Mouse (Mus musculus) MEL (cell line): ENCODE measurements at regions not wholly inside any gene's neighbourhood (a gene's known extent, or its start where the extent isn't known, plus 50 kb on each side); places are given as distances from the start of the nearest gene placed in this dataset.

Source experiments
- DNase-seq: peaks from one replicate; pipeline ENCODE4 v3.0.0; 2011; ENCODE audit warnings: low read depth, low spot score
- H3K27ac ChIP-seq: 2 replicates; pipeline ENCODE4 v1.5.1; 2012; ENCODE audit warnings: low read depth, mild to moderate bottlenecking, control low read depth, low read length, moderate library complexity; ENCODE audit not compliant: control insufficient read depth
- H3K27me3 ChIP-seq, 2 experiments: fragments of 150-350 bp in 1 of 2; sonication (generic) in 1 of 2; 2 replicates each; pipeline ENCODE4 v1.6.1; 2012; ENCODE audit warnings: low read length in 2 of 2, mild to moderate bottlenecking in 2 of 2, improper control_type of control experiment in 1 of 2, moderate library complexity in 1 of 2; ENCODE audit not compliant: insufficient read depth in 2 of 2, control insufficient read depth in 1 of 2
- H3K36me3 ChIP-seq, 2 experiments: 2 replicates each; pipeline ENCODE4 v1.6.1; 2012 to 2014; ENCODE audit warnings: low read length in 2 of 2, improper control_type of control experiment in 1 of 2, inconsistent platforms in 1 of 2, mild to moderate bottlenecking in 1 of 2; ENCODE audit not compliant: insufficient read depth in 2 of 2, control insufficient read depth in 1 of 2
- H3K4me1 ChIP-seq, 2 experiments: fragments of 150-350 bp in 1 of 2; sonication (generic) in 1 of 2; 2 replicates each; pipeline ENCODE4 v1.6.1; 2012; ENCODE audit warnings: low read length in 2 of 2, improper control_type of control experiment in 1 of 2, mild to moderate bottlenecking in 1 of 2; ENCODE audit not compliant: insufficient read depth in 2 of 2, control insufficient read depth in 1 of 2
- H3K4me3 ChIP-seq, 2 experiments: fragments of 150-350 bp in 1 of 2; sonication (generic) in 1 of 2; 2 replicates each; pipeline ENCODE4 v1.5.1; 2012; ENCODE audit warnings: low read depth in 2 of 2, low read length in 2 of 2, mild to moderate bottlenecking in 2 of 2, moderate library complexity in 2 of 2, control low read depth in 1 of 2, improper control_type of control experiment in 1 of 2; ENCODE audit not compliant: control insufficient read depth in 1 of 2, insufficient read depth in 1 of 2
- H3K79me2 ChIP-seq: 2 replicates; pipeline ENCODE4 v1.6.1; 2012; ENCODE audit warnings: mild to moderate bottlenecking, low read length, moderate library complexity; ENCODE audit not compliant: control insufficient read depth, poor library complexity, insufficient read depth
- H3K9ac ChIP-seq: 2 replicates; pipeline ENCODE4 v1.6.1; 2012; ENCODE audit warnings: low read depth, mild to moderate bottlenecking, control low read depth, low read length, moderate library complexity; ENCODE audit not compliant: control insufficient read depth, poor library complexity, severe bottlenecking
- H3K9me3 ChIP-seq: fragments of 150-350 bp; sonication (generic); replicated peaks from 2 replicates; pipeline ENCODE4 v1.6.1; 2012; ENCODE audit warnings: mild to moderate bottlenecking, low read length, improper control_type of control experiment, moderate library complexity; ENCODE audit not compliant: insufficient read depth
- CHD1 ChIP-seq: IDR thresholded peaks from 2 replicates; pipeline ENCODE4 v1.6.1; 2012; ENCODE audit warnings: low read depth, mild to moderate bottlenecking, inconsistent platforms, low read length, improper control_type of control experiment
- CHD2 ChIP-seq: IDR thresholded peaks from 2 replicates; pipeline ENCODE4 v1.6.1; 2011; ENCODE audit warnings: low read length, improper control_type of control experiment
- CTCF ChIP-seq, 3 experiments: IDR thresholded peaks in 2 of 3; conservative IDR thresholded peaks in 1 of 3; 2 replicates each; pipeline ENCODE4 v1.5.1; 2011 to 2012; ENCODE audit warnings: low read length in 3 of 3, low read depth in 2 of 3, mild to moderate bottlenecking in 2 of 3, improper control_type of control experiment in 1 of 3, inconsistent platforms in 1 of 3, mixed read lengths in 1 of 3, moderate library complexity in 1 of 3; ENCODE audit not compliant: control insufficient read depth in 1 of 3, insufficient read depth in 1 of 3, poor library complexity in 1 of 3, severe bottlenecking in 1 of 3
- E2F4 ChIP-seq: IDR thresholded peaks from 2 replicates; pipeline ENCODE4 v1.6.1; 2011; ENCODE audit warnings: low read depth, low read length, improper control_type of control experiment, borderline replicate concordance
- ELF1 ChIP-seq: IDR thresholded peaks from 2 replicates; pipeline ENCODE4 v1.6.1; 2014; ENCODE audit warnings: low read depth, mild to moderate bottlenecking, inconsistent platforms, low read length, improper control_type of control experiment, moderate library complexity
- EP300 ChIP-seq, 2 experiments: IDR thresholded peaks; 2 replicates each; pipeline ENCODE4 v1.6.1; 2011; ENCODE audit warnings: improper control_type of control experiment in 2 of 2, low read length in 2 of 2, low read depth in 1 of 2, mild to moderate bottlenecking in 1 of 2
- ETS1 ChIP-seq: IDR thresholded peaks from 2 replicates; pipeline ENCODE4 v1.6.1; 2012; ENCODE audit warnings: low read depth, mild to moderate bottlenecking, inconsistent platforms, low read length, improper control_type of control experiment, moderate library complexity
- GABPA ChIP-seq: IDR thresholded peaks from 2 replicates; pipeline ENCODE4 v1.6.1; 2012; ENCODE audit warnings: low read depth, mild to moderate bottlenecking, inconsistent platforms, low read length, improper control_type of control experiment, moderate library complexity
- GATA1 ChIP-seq: IDR thresholded peaks from 2 replicates; pipeline ENCODE4 v1.6.1; 2011; ENCODE audit warnings: low read depth, low read length, improper control_type of control experiment
- MAX ChIP-seq: IDR thresholded peaks from 2 replicates; pipeline ENCODE4 v1.6.1; 2011; ENCODE audit warnings: low read length, improper control_type of control experiment
- MAZ ChIP-seq: IDR thresholded peaks from 2 replicates; pipeline ENCODE4 v1.6.1; 2012; ENCODE audit warnings: low read depth, mild to moderate bottlenecking, inconsistent platforms, low read length, improper control_type of control experiment
- MEF2A ChIP-seq: IDR thresholded peaks from 2 replicates; pipeline ENCODE4 v1.6.1; 2014; ENCODE audit warnings: low read depth, mild to moderate bottlenecking, inconsistent platforms, low read length, improper control_type of control experiment; ENCODE audit not compliant: poor library complexity, insufficient replicate concordance, severe bottlenecking; ENCODE audit errors: extremely low read depth
- MXI1 ChIP-seq: IDR thresholded peaks from 2 replicates; pipeline ENCODE4 v1.6.1; 2011; ENCODE audit warnings: mild to moderate bottlenecking, low read depth, low read length, improper control_type of control experiment
- MYB ChIP-seq: IDR thresholded peaks from 2 replicates; pipeline ENCODE4 v1.6.1; 2011; ENCODE audit warnings: mild to moderate bottlenecking, low read depth, low read length, improper control_type of control experiment
- MYC ChIP-seq: IDR thresholded peaks from 2 replicates; pipeline ENCODE4 v1.6.1; 2011; ENCODE audit warnings: low read depth, mild to moderate bottlenecking, low read length, improper control_type of control experiment, moderate library complexity
- NELFE ChIP-seq: IDR thresholded peaks from 2 replicates; pipeline ENCODE4 v1.6.1; 2011; ENCODE audit warnings: low read depth, low read length, improper control_type of control experiment
- NRF1 ChIP-seq: IDR thresholded peaks from 2 replicates; pipeline ENCODE4 v1.6.1; 2014; ENCODE audit warnings: low read depth, mild to moderate bottlenecking, inconsistent platforms, low read length, improper control_type of control experiment, moderate library complexity; ENCODE audit not compliant: poor library complexity, insufficient read depth, severe bottlenecking
- POLR2AphosphoS5 ChIP-seq: IDR thresholded peaks from 2 replicates; pipeline ENCODE4 v1.6.1; 2012; ENCODE audit warnings: low read depth, borderline replicate concordance, mild to moderate bottlenecking, inconsistent platforms, low read length, moderate library complexity, mixed read lengths
- RCOR1 ChIP-seq: IDR thresholded peaks from 2 replicates; pipeline ENCODE4 v1.6.1; 2012; ENCODE audit warnings: low read depth, mild to moderate bottlenecking, inconsistent platforms, low read length, improper control_type of control experiment
- SIN3A ChIP-seq: IDR thresholded peaks from 2 replicates; pipeline ENCODE4 v1.6.1; 2012; ENCODE audit warnings: low read length, improper control_type of control experiment, inconsistent platforms
- SMC3 ChIP-seq: IDR thresholded peaks from 2 replicates; pipeline ENCODE4 v1.6.1; 2011; ENCODE audit warnings: low read depth, low read length, improper control_type of control experiment
- TAL1 ChIP-seq: IDR thresholded peaks from 2 replicates; pipeline ENCODE4 v1.6.1; 2012; ENCODE audit warnings: mild to moderate bottlenecking, inconsistent platforms, low read length, moderate library complexity, mixed read lengths
- TBP ChIP-seq: IDR thresholded peaks from 2 replicates; pipeline ENCODE4 v1.8.0; 2011; ENCODE audit warnings: low read depth, low read length, improper control_type of control experiment
- TCF12 ChIP-seq: IDR thresholded peaks from 2 replicates; pipeline ENCODE4 v1.6.1; 2014; ENCODE audit warnings: low read depth, mild to moderate bottlenecking, inconsistent platforms, low read length, improper control_type of control experiment, moderate library complexity
- UBTF ChIP-seq: IDR thresholded peaks from 2 replicates; pipeline ENCODE4 v1.6.1; 2012; ENCODE audit warnings: low read depth, mild to moderate bottlenecking, inconsistent platforms, low read length, improper control_type of control experiment, moderate library complexity, borderline replicate concordance; ENCODE audit not compliant: insufficient read depth
- USF1 ChIP-seq: IDR thresholded peaks from 2 replicates; pipeline ENCODE4 v1.6.1; 2014; ENCODE audit warnings: low read depth, mild to moderate bottlenecking, inconsistent platforms, low read length, improper control_type of control experiment, moderate library complexity
- USF2 ChIP-seq, 2 experiments: IDR thresholded peaks; 2 replicates each; pipeline ENCODE4 v1.6.1; 2011 to 2012; ENCODE audit warnings: improper control_type of control experiment in 2 of 2, low read length in 2 of 2, borderline replicate concordance in 1 of 2, inconsistent platforms in 1 of 2, low read depth in 1 of 2, mild to moderate bottlenecking in 1 of 2; ENCODE audit not compliant: insufficient read depth in 1 of 2
- ZC3H11A ChIP-seq: IDR thresholded peaks from 2 replicates; pipeline ENCODE4 v1.6.1; 2012; ENCODE audit warnings: low read depth, mild to moderate bottlenecking, inconsistent platforms, low read length, improper control_type of control experiment
- ZKSCAN1 ChIP-seq: IDR thresholded peaks from 2 replicates; pipeline ENCODE4 v1.6.1; 2012; ENCODE audit warnings: low read depth, mild to moderate bottlenecking, inconsistent platforms, low read length, improper control_type of control experiment, moderate library complexity
- ZMIZ1 ChIP-seq: IDR thresholded peaks from 2 replicates; pipeline ENCODE4 v1.6.1; 2012; ENCODE audit warnings: low read depth, mild to moderate bottlenecking, inconsistent platforms, low read length, improper control_type of control experiment, moderate library complexity

- no peak overlapping the region for H3K9ac ChIP-seq
- TF ChIP-seq ZKSCAN1 (no peak), ZC3H11A (no peak), CTCF (IDR thresholded peaks at IDR 0.05 in 2 of 3, conservative IDR thresholded peaks at IDR 0.05 in 1 of 3; ENCODE audit: control insufficient read depth in 1 of 3, insufficient read depth in 1 of 3, low read depth in 2 of 3, low read length in 3 of 3, poor library complexity in 1 of 3, severe bottlenecking in 1 of 3) (no peak), SIN3A (no peak), ZMIZ1 (no peak), MXI1 (no peak), TCF12 (no peak), CHD1 (no peak), MAZ (no peak), MYB (no peak), EP300 (IDR thresholded peaks at IDR 0.05; ENCODE audit: low read depth in 1 of 2, low read length in 2 of 2) (no peak), MAX (no peak), GATA1 (no peak), USF2 (IDR thresholded peaks at IDR 0.05; ENCODE audit: borderline replicate concordance in 1 of 2, insufficient read depth in 1 of 2, low read depth in 1 of 2, low read length in 2 of 2) (no peak), NELFE (no peak), CHD2 (no peak), E2F4 (no peak), NRF1 (no peak), MYC (no peak)
- no peak overlapping the region for H3K4me3 ChIP-seq
- H3K36me3 ChIP-seq = peaks cover 0 to 42% of the 10 kb centered on the region in 2 experiments; a peak in 3 of 4 replicates
- no peaks in the 10 kb centered on the region for H3K27me3 ChIP-seq
- no peak overlapping the region for H3K27ac ChIP-seq
- H3K79me2 ChIP-seq = no peaks in the 10 kb centered on the region
- DNase-seq = no peak
- H3K9me3 ChIP-seq = no peaks in the 10 kb centered on the region
- H3K4me1 ChIP-seq = peaks cover 4 to 10% of the 10 kb centered on the region in 2 experiments
Observed at GRCm38 (mm10) chrX:19168546-19168945, 312.6 kb downstream of the Tex13c3 start.

GRCm38 (mm10) chrX:19168111-19168510, 313.0 kb downstream of the Tex13c3 start:
- no peaks in the 10 kb centered on the region for H3K79me2 ChIP-seq
- H3K36me3 ChIP-seq = peaks cover 0 to 42% of the 10 kb centered on the region in 2 experiments; a peak in 3 of 4 replicates
- no peak for TF ChIP-seq RCOR1
- TF ChIP-seq GABPA = no peak
- TF ChIP-seq TBP = no peak
- TF ChIP-seq MAX = no peak
- no peak for TF ChIP-seq UBTF
- TF ChIP-seq USF1 = no peak
- no peak for TF ChIP-seq POLR2AphosphoS5
- TF ChIP-seq SMC3 = no peak
- TF ChIP-seq ETS1 = no peak
- no peak for TF ChIP-seq MEF2A
- no peak for TF ChIP-seq USF2 (IDR thresholded peaks at IDR 0.05; ENCODE audit: borderline replicate concordance in 1 of 2, insufficient read depth in 1 of 2, low read depth in 1 of 2, low read length in 2 of 2)
- TF ChIP-seq ZKSCAN1 = no peak
- TF ChIP-seq ZMIZ1 = no peak
- no peak for TF ChIP-seq ELF1
- TF ChIP-seq CTCF (IDR thresholded peaks at IDR 0.05 in 2 of 3, conservative IDR thresholded peaks at IDR 0.05 in 1 of 3; ENCODE audit: control insufficient read depth in 1 of 3, insufficient read depth in 1 of 3, low read depth in 2 of 3, low read length in 3 of 3, poor library complexity in 1 of 3, severe bottlenecking in 1 of 3) = no peak
- TF ChIP-seq TAL1 = no peak
- H3K4me3 ChIP-seq = no peak overlapping the region
- H3K9me3 ChIP-seq = no peaks in the 10 kb centered on the region
- DNase-seq = no peak
- no peak overlapping the region for H3K9ac ChIP-seq
- peaks cover 6 to 10% of the 10 kb centered on the region in 2 experiments for H3K4me1 ChIP-seq
- H3K27ac ChIP-seq = no peak overlapping the region
- no peaks in the 10 kb centered on the region for H3K27me3 ChIP-seq
